In the genomic region with DNA sequence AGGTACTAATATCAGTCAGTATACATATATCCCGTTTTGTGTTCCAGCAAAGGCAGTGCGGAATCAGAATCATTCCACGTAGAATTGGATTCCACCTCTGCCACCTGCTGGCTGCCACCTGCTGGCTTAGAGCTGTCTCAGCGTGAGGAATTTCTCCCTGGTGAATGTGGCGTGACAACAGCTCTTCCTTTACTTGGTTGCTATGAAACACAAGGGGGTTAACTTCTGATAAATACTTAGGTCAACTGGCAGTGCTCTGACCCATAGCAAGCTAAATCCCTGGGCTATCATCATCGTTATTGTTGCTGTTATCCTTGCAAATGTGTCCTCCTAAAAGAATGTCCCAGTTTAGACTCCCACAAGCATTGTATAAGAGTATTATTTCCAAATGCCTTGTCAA, we compare ENCODE assay signal across 10 mouse cellular contexts. TPM values are rescaled to one million over a fixed set of nuclear protein-coding genes. Genes with fewer than 3 reads are reported as not detected.
DNase-seq lines count a peak whose midpoint lies in the region; ATAC-seq and TF ChIP-seq lines count a peak whose summit lies in the region.
"Had no signal": no experiment of that assay in that cellular context is flagged by ENCODE, and none has a peak within 500 bp of the region (broad histone marks: within the 10 kb centered on the region; RNA-seq: fewer than 3 reads in every experiment).

No protein-coding gene starts in this region.

- WGBS in heart, adult 2 months = 7% methylated on average over 6 of the region's 6 CpGs
- WGBS in kidney, embryonic 15.5 days = 10% methylated on average over 6 of the region's 6 CpGs

- no peak overlapping the region for H3K27ac ChIP-seq in heart, adult 2 months
- H3K27ac ChIP-seq in kidney, embryonic 15.5 days = no peak overlapping the region
- H3K27ac ChIP-seq: embryonic facial prominence, embryonic 15.5 days had no signal

- H3K9ac ChIP-seq in heart, adult 2 months (ENCODE audit: low read depth, low read length) = no peak overlapping the region
- H3K9ac ChIP-seq in kidney, embryonic 15.5 days = no peak overlapping the region
- H3K9ac ChIP-seq: embryonic facial prominence, embryonic 15.5 days had no signal

- no peaks in the 10 kb centered on the region for H3K4me1 ChIP-seq in heart, adult 2 months (ENCODE audit: control insufficient read depth, insufficient read depth, low read length)
- H3K4me1 ChIP-seq in kidney, embryonic 15.5 days = no peaks in the 10 kb centered on the region
- H3K4me1 ChIP-seq: embryonic facial prominence, embryonic 15.5 days had no signal

- peak; percentile 74 for ATAC-seq in kidney, embryonic 15.5 days (replicated peaks; ENCODE audit: low FRiP score)
- 0 out of 2 replicates have a peak, but pooled peaks have one; percentile 37 for ATAC-seq in megakaryocyte progenitor cell, adult 5-6 weeks (replicated peaks; ENCODE audit: poor library complexity)

- H3K4me3 ChIP-seq in heart, adult 2 months = no peak overlapping the region
- no peak overlapping the region for H3K4me3 ChIP-seq in kidney, embryonic 15.5 days (replicated peaks)
- H3K4me3 ChIP-seq: embryonic facial prominence, embryonic 15.5 days had no signal

- no peak for TF ChIP-seq POLR2A in heart, adult 2 months (IDR thresholded peaks at IDR 0.05; ENCODE audit: insufficient read depth, low read depth, low read length)

- H3K9me3 ChIP-seq in kidney, embryonic 15.5 days (replicated peaks) = no peaks in the 10 kb centered on the region
- H3K9me3 ChIP-seq: embryonic facial prominence, embryonic 15.5 days had no signal

- no peaks in the 10 kb centered on the region for H3K27me3 ChIP-seq in heart, adult 2 months (ENCODE audit: control insufficient read depth, insufficient read depth, low read length)
- no peaks in the 10 kb centered on the region for H3K27me3 ChIP-seq in kidney, embryonic 15.5 days
- H3K27me3 ChIP-seq: embryonic facial prominence, embryonic 15.5 days had no signal

- TF ChIP-seq CTCF in heart, adult 2 months (IDR thresholded peaks at IDR 0.05) = peak; percentile 74

- H3K4me2 ChIP-seq in kidney, embryonic 15.5 days = no peak overlapping the region
- H3K4me2 ChIP-seq: embryonic facial prominence, embryonic 15.5 days had no signal

- H3K79me2 ChIP-seq in heart, adult 2 months (replicated peaks; ENCODE audit: control insufficient read depth, insufficient read depth, low read length) = no peaks in the 10 kb centered on the region

- intact Hi-C loops in heart, adult 2 months (cut with DNase I) = loop anchor here (1.0 kb wide), 1 partner anchor 56 kb away; no protein-coding TSS in a partner anchor

- DNase-seq in adrenal gland, adult 18-20 months (ENCODE audit: low spot score in 2 of 2) = peak; percentile 19 to 30
- DNase-seq in adrenal gland, adult 8-10 months = no peak
- peak; percentile 64 for DNase-seq in Muller cell, postnatal 12 days (ENCODE audit: inconsistent ontology term)
- DNase-seq in heart, adult 2 months = peak; percentile 4 to 22
- DNase-seq in testis, postnatal 10 days (ENCODE audit: low spot score) = peak; percentile 58
- DNase-seq in spleen, adult 18-20 months = no peak

- no peak for TF ChIP-seq EP300 in heart, adult 2 months (IDR thresholded peaks at IDR 0.05; ENCODE audit: insufficient read depth, low read depth, low read length)

- no peaks in the 10 kb centered on the region for H3K36me3 ChIP-seq in heart, adult 2 months (ENCODE audit: control insufficient read depth, insufficient read depth, low read length)
- H3K36me3 ChIP-seq in kidney, embryonic 15.5 days = no peaks in the 10 kb centered on the region
- H3K36me3 ChIP-seq: embryonic facial prominence, embryonic 15.5 days had no signal

RNA-seq across cellular contexts. Expression of a gene that starts 17.2 kb away (rescaled TPM):
- total RNA-seq in adrenal gland, adult 18-20 months (2021) = not detected
- total RNA-seq in adrenal gland, adult 8-10 months (2022) = not detected
- total RNA-seq in heart, adult 2 months (2021) = not detected
- not detected in 2 replicates for polyA plus RNA-seq in heart, adult 2 months (2012; rRNA removed)
- polyA plus RNA-seq in kidney, embryonic 15.5 days (2015; fragmentation: Nextera tagmentation; extraction: Ambion mirVana) = not detected in 2 replicates
- not detected in 2 replicates for total RNA-seq in megakaryocyte progenitor cell, adult 5-6 weeks (2015)
- total RNA-seq in megakaryocyte progenitor cell, adult 5-6 weeks (2017) = not detected in 2 replicates
- polyA plus RNA-seq: liver, embryonic 16.5 days had no signal

RNA-seq across cellular contexts. Expression of a gene that starts 23.6 kb away (rescaled TPM):
- under 1 TPM in 1 of 2 experiments, not detected in 1; 0.16 TPM for total RNA-seq in adrenal gland, adult 18-20 months (2021)
- under 1 TPM in 1 of 4 experiments, not detected in 3; 0.17 TPM for total RNA-seq in adrenal gland, adult 8-10 months (2022)
- not detected for total RNA-seq in heart, adult 2 months (2021)
- not detected in 2 replicates for polyA plus RNA-seq in heart, adult 2 months (2012; rRNA removed)
- 0.97 and 4.2 TPM in 2 replicates for polyA plus RNA-seq in kidney, embryonic 15.5 days (2015; fragmentation: Nextera tagmentation; extraction: Ambion mirVana)
- not detected in 2 replicates for total RNA-seq in megakaryocyte progenitor cell, adult 5-6 weeks (2015)
- not detected in 2 replicates for total RNA-seq in megakaryocyte progenitor cell, adult 5-6 weeks (2017)
- polyA plus RNA-seq: liver, embryonic 16.5 days had no signal

RNA-seq across cellular contexts. Expression of a gene that starts 36.0 kb away (rescaled TPM):
- not detected for total RNA-seq in adrenal gland, adult 18-20 months (2021)
- total RNA-seq in adrenal gland, adult 8-10 months (2022) = not detected
- not detected for total RNA-seq in heart, adult 2 months (2021)
- 0.35 and 0.39 TPM in 2 replicates for polyA plus RNA-seq in heart, adult 2 months (2012; rRNA removed)
- polyA plus RNA-seq in kidney, embryonic 15.5 days (2015; fragmentation: Nextera tagmentation; extraction: Ambion mirVana) = not detected in 2 replicates
- not detected in 2 replicates for total RNA-seq in megakaryocyte progenitor cell, adult 5-6 weeks (2015)
- total RNA-seq in megakaryocyte progenitor cell, adult 5-6 weeks (2017) = not detected in 2 replicates
- polyA plus RNA-seq: embryonic facial prominence, embryonic 15.5 days; liver, embryonic 16.5 days had no signal

Comparison
In these comparisons a context has a peak if more than half of its experiments do, and no peak if none do; other contexts are left out.
1. DNase-seq: peak in adrenal gland, adult 18-20 months (2 of 2), Muller cell, postnatal 12 days (single experiment), heart, adult 2 months (2 of 2) and testis, postnatal 10 days (single experiment); none in adrenal gland, adult 8-10 months (single experiment) and spleen, adult 18-20 months (0 of 2).